Mouse (Mus musculus) liver, adult 2 months (tissue): Measurements from ENCODE around the gene Galnt2. TPM values are rescaled to one million over a fixed set of nuclear protein-coding genes. Genes with fewer than 3 reads are reported as not detected.

Experiments used
- DNase-seq: peaks from one replicate; pipeline ENCODE4 v3.0.0-alpha.2; 2011; ENCODE audit warnings: low read depth, low spot score; ENCODE audit errors: extremely low read depth
- H3K27ac ChIP-seq: fragments of 200-500 bp; replicated peaks from 2 replicates; pipeline ENCODE4 v1.5.1; 2012; ENCODE audit warnings: low read depth, mild to moderate bottlenecking, control low read depth, inconsistent platforms, low read length; ENCODE audit not compliant: insufficient read depth
- H3K27me3 ChIP-seq: fragments of 200-500 bp; 2 replicates; pipeline ENCODE4 v1.6.1; 2012; ENCODE audit warnings: mild to moderate bottlenecking, moderate library complexity, low read length, inconsistent platforms; ENCODE audit not compliant: control insufficient read depth, insufficient read depth
- H3K36me3 ChIP-seq: fragments of 200-500 bp; 2 replicates; pipeline ENCODE4 v1.6.1; 2012; ENCODE audit warnings: low read length, inconsistent platforms; ENCODE audit not compliant: control insufficient read depth, insufficient read depth
- H3K4me1 ChIP-seq: fragments of 200-500 bp; 2 replicates; pipeline ENCODE4 v1.6.1; 2011; ENCODE audit warnings: low read length; ENCODE audit not compliant: control insufficient read depth, insufficient read depth
- H3K4me3 ChIP-seq: fragments of 200-500 bp; 2 replicates; pipeline ENCODE4 v1.5.1; 2011; ENCODE audit warnings: low read depth, mild to moderate bottlenecking, control low read depth, low read length, moderate library complexity; ENCODE audit not compliant: insufficient read depth
- H3K79me2 ChIP-seq: fragments of 200-500 bp; 2 replicates; pipeline ENCODE4 v1.6.1; 2012; ENCODE audit warnings: inconsistent platforms, mild to moderate bottlenecking, low read length, moderate library complexity; ENCODE audit not compliant: control insufficient read depth, insufficient read depth
- H3K9ac ChIP-seq: fragments of 200-500 bp; 2 replicates; pipeline ENCODE4 v1.6.1; 2012; ENCODE audit warnings: low read depth, mild to moderate bottlenecking, control low read depth, inconsistent platforms, low read length
- CTCF ChIP-seq: fragments of 200-500 bp; IDR thresholded peaks from 2 replicates; pipeline ENCODE4 v1.5.1; 2011; ENCODE audit warnings: low read depth, low read length, control low read depth
- POLR2A ChIP-seq: fragments of 200-500 bp; IDR thresholded peaks from 2 replicates; pipeline ENCODE4 v1.6.1; 2011; ENCODE audit warnings: low read length, control low read depth; ENCODE audit not compliant: insufficient read depth; ENCODE audit errors: extremely low read depth
- WGBS: fragments of 180-500 bp; shearing (Covaris S2); methylation state at CpG from one replicate; pipeline ENCODE4 v1.1.7; 2018; 5-methylcytosine and 5-hydroxymethylcytosine counted together
- polyA plus RNA-seq: library from polyadenylated mRNA; depleted of rRNA; stranded (reverse); fragments of >200 nt; gene quantifications from 2 replicates; pipeline ENCODE4 v1.2.3, GENCODE M21; 2012
- total RNA-seq: library from RNA; depleted of rRNA; stranded (reverse); fragments of >200 nt; gene quantifications from 2 replicates; pipeline ENCODE4 v1.2.3, GENCODE M21; 2014

Galnt2 gene
- total and polyA plus RNA-seq, 2 experiments = 7.3 to 9.3 TPM

- no peaks in the 10 kb centered on the region for H3K36me3 ChIP-seq
- H3K9ac ChIP-seq = no peak overlapping the region
- H3K27ac ChIP-seq = no peak overlapping the region
- no peaks in the 10 kb centered on the region for H3K27me3 ChIP-seq
- H3K79me2 ChIP-seq = peaks cover 14% of the 10 kb centered on the region; the same call in 1 of the 2 replicates
- H3K4me3 ChIP-seq = no peak overlapping the region
- TF ChIP-seq CTCF (no peak), POLR2A (no peak)
- peak; percentile 71 for DNase-seq
- WGBS = 27% methylated on average over 12 of the region's 12 CpGs
- H3K4me1 ChIP-seq = peaks cover 11% of the 10 kb centered on the region
These were observed 85.4 kb downstream of the Galnt2 start for GRCm38 (mm10) chr8:124316466-124317136.

DNA sequence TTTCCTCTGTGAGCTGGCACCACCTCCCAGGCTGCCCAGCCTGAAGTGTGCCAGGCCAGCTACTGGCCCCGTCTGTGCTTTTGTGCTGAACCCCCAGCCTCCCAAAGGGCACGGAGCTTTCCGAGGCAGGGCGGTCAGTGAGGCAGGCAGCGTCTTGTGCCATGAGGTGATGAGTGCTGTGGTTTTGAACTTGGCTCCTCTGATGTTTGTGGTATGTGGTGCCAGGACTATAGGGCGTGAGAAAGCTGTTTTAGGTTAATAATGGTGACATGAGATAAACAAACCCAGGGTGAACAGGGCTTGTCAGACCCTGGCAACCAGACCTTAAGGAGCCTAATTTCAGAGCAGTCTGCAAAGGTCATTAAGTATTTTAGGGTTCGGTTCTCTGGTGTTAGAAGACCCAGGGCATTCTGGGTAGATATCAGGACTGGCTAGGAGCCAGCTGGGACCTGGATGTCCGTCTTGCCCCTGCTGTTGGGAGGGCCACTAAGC lies 86.0 kb downstream of the Galnt2 start:
- H3K79me2 ChIP-seq = peaks cover 7% of the 10 kb centered on the region; the same call in 1 of the 2 replicates
- H3K9ac ChIP-seq = no peak overlapping the region
- H3K27me3 ChIP-seq = no peaks in the 10 kb centered on the region
- 46% methylated on average over 8 of the region's 8 CpGs for WGBS
- no peaks in the 10 kb centered on the region for H3K36me3 ChIP-seq
- no peak for DNase-seq
- H3K4me3 ChIP-seq = no peak overlapping the region
- H3K4me1 ChIP-seq = peaks cover 9% of the 10 kb centered on the region
- TF ChIP-seq CTCF (no peak), POLR2A (no peak)
- H3K27ac ChIP-seq = no peak overlapping the region

GRCm38 (mm10) chr8:124317821-124318220 lies 86.6 kb downstream of the Galnt2 start:
- Histone ChIP-seq H3K27me3 (no peaks in the 10 kb centered on the region), H3K36me3 (no peaks in the 10 kb centered on the region), H3K9ac (no peak overlapping the region), H3K27ac (no peak overlapping the region), H3K79me2 (peaks cover 6% of the 10 kb centered on the region; the same call in 1 of the 2 replicates), H3K4me3 (no peak overlapping the region), H3K4me1 (peaks cover 9% of the 10 kb centered on the region)
- WGBS = 97% methylated on average over 6 of the region's 6 CpGs
- no peak for DNase-seq
- TF ChIP-seq POLR2A (no peak), CTCF (no peak)

DNA sequence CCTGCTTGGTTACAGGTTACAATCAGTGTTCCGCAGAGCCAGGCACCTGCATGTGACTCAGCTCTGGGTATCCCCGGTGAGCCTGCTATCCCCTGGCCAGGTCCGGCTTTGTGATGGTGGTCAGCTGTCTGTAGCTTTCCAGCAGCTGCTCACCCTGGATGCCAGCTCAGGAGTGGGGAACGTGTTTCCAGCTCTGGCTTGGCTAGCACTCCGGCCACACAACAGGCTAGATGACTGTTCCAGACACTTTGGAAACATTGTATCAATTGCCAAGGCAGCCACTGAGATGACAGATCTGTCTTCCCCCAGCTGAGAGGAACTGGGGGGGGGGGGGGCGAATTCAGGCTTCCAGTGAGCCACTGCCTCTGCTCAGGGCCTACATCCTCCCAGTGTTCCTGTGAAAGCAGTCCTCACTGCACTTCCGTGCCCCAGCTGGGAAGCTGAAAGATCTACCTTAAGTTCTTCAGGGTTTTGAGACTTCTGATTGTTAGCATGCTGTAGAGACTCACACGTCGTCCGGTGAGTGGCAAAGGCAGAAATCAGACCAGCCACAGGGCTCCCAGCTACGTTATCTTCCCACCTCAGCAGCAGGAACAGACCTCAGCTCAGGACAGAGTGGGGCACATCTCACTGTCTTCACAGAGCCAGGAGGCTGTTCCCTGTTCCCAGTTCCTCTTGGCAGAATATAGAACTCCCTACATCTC lies 87.6 kb downstream of the Galnt2 start:
- Histone ChIP-seq H3K79me2 (peaks cover 6% of the 10 kb centered on the region; the same call in 1 of the 2 replicates), H3K27me3 (no peaks in the 10 kb centered on the region), H3K36me3 (no peaks in the 10 kb centered on the region), H3K27ac (no peak overlapping the region), H3K4me1 (peaks cover 3% of the 10 kb centered on the region), H3K9ac (no peak overlapping the region), H3K4me3 (no peak overlapping the region)
- WGBS = 82% methylated on average over 11 of the region's 11 CpGs
- no peak for DNase-seq
- TF ChIP-seq POLR2A (no peak), CTCF (no peak)

DNA sequence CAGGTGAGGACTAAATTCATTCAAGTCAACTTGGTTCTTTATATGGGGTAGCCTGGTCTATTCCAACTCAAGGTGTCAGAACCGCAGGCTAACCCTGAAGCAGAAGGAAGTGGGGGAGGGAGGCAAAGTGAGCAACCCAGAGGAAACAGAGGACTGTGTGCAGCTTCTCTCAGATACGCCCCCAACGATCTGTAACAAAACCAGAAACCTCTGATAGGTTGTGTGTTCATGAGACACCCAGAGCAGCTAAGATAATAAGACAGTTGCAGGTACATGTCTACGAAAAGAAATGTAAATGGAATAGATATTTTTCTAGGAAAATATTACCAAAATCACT lies 88.1 kb downstream of the Galnt2 start:
- H3K36me3 ChIP-seq = no peaks in the 10 kb centered on the region
- H3K79me2 ChIP-seq = peaks cover 6% of the 10 kb centered on the region; the same call in 1 of the 2 replicates
- no peak overlapping the region for H3K9ac ChIP-seq
- WGBS = 91% methylated on average over 4 of the region's 4 CpGs
- H3K4me3 ChIP-seq = no peak overlapping the region
- H3K4me1 ChIP-seq = peaks cover 3% of the 10 kb centered on the region
- no peaks in the 10 kb centered on the region for H3K27me3 ChIP-seq
- DNase-seq = no peak
- H3K27ac ChIP-seq = no peak overlapping the region
- TF ChIP-seq POLR2A (no peak), CTCF (no peak)
